Mouse (Mus musculus) lung, embryonic 15.5 days (tissue): Measurements from ENCODE around the gene Mark1. TPM values are rescaled to one million over a fixed set of nuclear protein-coding genes. Genes with fewer than 3 reads are reported as not detected.

Experiments
- ATAC-seq: fragments of 200-750 bp; cut with Nextera tagmentation; 2 replicates; pipeline ENCODE4 v1.8.0; 2017; ENCODE audit warnings: moderate number of reproducible peaks, borderline replicate concordance; ENCODE audit not compliant: low FRiP score, low TSS enrichment; ENCODE audit errors: extremely low read depth
- H3K27ac ChIP-seq: fragments of 300-500 bp; sonication (generic); 2 replicates; pipeline ENCODE4 v1.5.1; 2015; ENCODE audit warnings: moderate library complexity, mild to moderate bottlenecking, inconsistent platforms
- H3K27me3 ChIP-seq: fragments of 300-500 bp; sonication (generic); 2 replicates; pipeline ENCODE4 v1.6.1; 2015; ENCODE audit warnings: inconsistent platforms
- H3K36me3 ChIP-seq: fragments of 300-500 bp; sonication (generic); 2 replicates; pipeline ENCODE4 v1.6.1; 2015; ENCODE audit warnings: inconsistent platforms
- H3K4me1 ChIP-seq: fragments of 300-500 bp; sonication (generic); 2 replicates; pipeline ENCODE4 v1.6.1; 2015; ENCODE audit warnings: inconsistent platforms
- H3K4me2 ChIP-seq: fragments of 300-500 bp; sonication (generic); 2 replicates; pipeline ENCODE4 v1.6.1; 2015; ENCODE audit warnings: inconsistent platforms, mild to moderate bottlenecking, moderate library complexity
- H3K4me3 ChIP-seq: fragments of 300-500 bp; sonication (generic); 2 replicates; pipeline ENCODE4 v1.5.1; 2015; ENCODE audit warnings: mild to moderate bottlenecking, inconsistent platforms
- H3K9ac ChIP-seq: fragments of 300-500 bp; sonication (generic); 2 replicates; pipeline ENCODE4 v1.6.1; 2015; ENCODE audit warnings: inconsistent platforms
- H3K9me3 ChIP-seq: fragments of 300-500 bp; sonication (generic); 2 replicates; pipeline ENCODE4 v1.6.1; 2016; ENCODE audit warnings: inconsistent platforms
- whole genome bisulfite sequencing: fragments of 180-500 bp; shearing (Covaris S2); methylation state at CpG from one replicate; pipeline ENCODE4 v1.1.7; 2015; 5-methylcytosine and 5-hydroxymethylcytosine counted together
- polyA plus RNA-seq: library from polyadenylated mRNA; unstranded; fragments of >200 nt; fragmentation: Nextera tagmentation; extraction: Ambion mirVana; gene quantifications from 2 replicates; pipeline ENCODE4 v1.2.1, GENCODE M21; 2015

Mark1 gene
- polyA plus RNA-seq, 1 experiment from 2014 or later: 2.7 TPM

DNA sequence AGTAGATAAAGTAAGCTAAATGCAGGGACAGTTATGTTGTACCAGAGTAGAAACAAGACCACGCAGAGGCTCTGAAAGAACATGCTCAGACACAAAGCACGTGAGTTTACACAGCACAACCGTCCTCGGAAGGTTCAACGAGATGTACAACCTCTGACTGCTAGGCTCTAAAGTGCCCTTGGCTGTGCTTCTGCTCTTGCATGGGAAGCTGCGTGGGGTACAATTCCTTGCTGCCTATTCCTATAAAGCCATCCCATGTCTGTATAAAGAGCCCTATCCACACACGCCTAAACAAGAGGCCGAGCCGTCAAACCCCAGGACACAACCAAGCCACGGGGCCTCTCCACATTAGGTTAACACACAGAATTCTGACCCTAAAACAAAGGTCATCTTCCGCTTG is 1.9 kb downstream of the Mark1 start:
- H3K4me2 ChIP-seq: 0 out of 2 replicates have a peak overlapping the region, but pooled peaks have one; percentile 81

DNA sequence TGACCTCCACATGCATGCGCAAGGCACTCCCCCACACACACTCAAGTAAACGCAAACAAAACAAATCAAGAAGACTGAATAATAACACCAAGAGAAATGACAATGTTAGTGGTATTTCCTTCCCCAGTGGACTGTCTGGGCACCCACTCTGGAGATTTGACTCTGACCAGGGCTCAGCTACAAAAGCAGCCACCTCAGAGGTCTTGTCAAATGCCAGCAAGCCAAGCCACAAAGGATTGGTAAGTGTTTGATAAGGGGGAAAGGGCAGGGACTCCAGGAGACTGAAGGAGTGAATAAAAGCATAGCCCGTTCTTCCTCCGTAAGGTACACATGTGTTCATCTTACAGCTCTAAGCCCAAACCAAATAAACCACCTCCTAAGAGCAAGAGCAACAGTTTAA is 4.0 kb downstream of the Mark1 start:
- Histone ChIP-seq H3K4me3 (no peak overlapping the region), H3K4me1 (peaks cover 9% of the 10 kb centered on the region), H3K36me3 (no peaks in the 10 kb centered on the region), H3K9me3 (no peaks in the 10 kb centered on the region), H3K4me2 (no peak overlapping the region), H3K9ac (no peak overlapping the region), H3K27ac (no peak overlapping the region), H3K27me3 (0 out of 2 replicates have a peak, but pooled peaks cover 2% of the 10 kb centered on the region)
- ATAC-seq: no peak
- 61% methylated on average over 4 of the region's 4 CpGs for WGBS

More for the DNA sequence above, 1.9 kb downstream of the Mark1 start:
- Histone ChIP-seq H3K9me3 (no peaks in the 10 kb centered on the region), H3K4me1 (peaks cover 10% of the 10 kb centered on the region), H3K27ac (no peak overlapping the region), H3K27me3 (peaks cover 5% of the 10 kb centered on the region), H3K9ac (no peak overlapping the region), H3K4me3 (no peak overlapping the region), H3K36me3 (no peaks in the 10 kb centered on the region)
- no peak for ATAC-seq
- WGBS: 63% methylated on average over 11 of the region's 11 CpGs

DNA sequence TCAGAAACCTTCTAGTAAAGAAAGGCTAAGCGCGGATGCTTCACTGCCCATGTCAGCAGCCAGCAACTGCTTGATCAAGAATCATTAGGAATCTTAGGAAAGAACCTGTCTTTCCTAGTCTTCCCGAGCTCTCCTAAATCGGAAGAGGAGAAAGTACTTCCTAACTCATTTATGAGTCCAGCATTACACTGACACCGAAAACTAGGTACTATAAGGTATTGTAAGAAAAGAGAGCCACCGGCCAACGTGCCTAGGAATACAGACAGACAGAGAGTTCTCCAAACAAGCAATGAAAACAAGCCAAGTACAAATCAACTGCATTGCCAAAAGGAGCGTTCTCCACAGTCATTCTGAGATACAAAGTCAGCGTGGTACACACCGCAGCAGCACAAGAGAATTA is 8.2 kb downstream of the Mark1 start:
- H3K9ac ChIP-seq: no peak overlapping the region
- no peaks in the 10 kb centered on the region for H3K9me3 ChIP-seq
- H3K4me2 ChIP-seq: no peak overlapping the region
- H3K27ac ChIP-seq: no peak overlapping the region
- H3K4me1 ChIP-seq: peaks cover 4% of the 10 kb centered on the region; the same call in 1 of the 2 replicates
- H3K27me3 ChIP-seq: no peaks in the 10 kb centered on the region
- 90% methylated on average over 10 of the region's 10 CpGs for WGBS
- H3K36me3 ChIP-seq: no peaks in the 10 kb centered on the region
- no peak for ATAC-seq
- H3K4me3 ChIP-seq: no peak overlapping the region

DNA sequence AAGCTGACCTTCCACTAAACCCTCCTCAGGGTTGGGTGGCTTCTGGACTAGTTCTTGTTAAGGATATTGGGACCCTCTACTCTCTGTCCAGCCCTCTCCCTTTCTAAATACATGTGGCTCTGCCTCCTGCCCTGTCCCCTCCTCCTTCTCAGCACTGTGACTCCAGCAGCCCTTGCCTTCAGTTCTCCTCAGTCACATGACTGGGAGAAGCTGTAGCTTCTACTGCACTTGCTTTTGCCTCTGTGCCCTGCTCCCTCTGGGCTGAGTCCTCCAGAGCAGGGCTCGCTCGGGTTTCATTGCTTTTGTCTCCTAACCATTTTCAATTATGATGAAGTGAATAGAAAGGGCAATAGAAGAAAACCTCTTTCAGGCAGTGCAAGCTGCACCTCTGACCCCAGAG is 12.6 kb downstream of the Mark1 start:
- no peak overlapping the region for H3K27ac ChIP-seq
- peak; percentile 42; the same call in 1 of the 2 replicates for ATAC-seq
- H3K9me3 ChIP-seq: no peaks in the 10 kb centered on the region
- H3K4me3 ChIP-seq: no peak overlapping the region
- H3K27me3 ChIP-seq: no peaks in the 10 kb centered on the region
- no peak overlapping the region for H3K4me2 ChIP-seq
- peaks cover 13% of the 10 kb centered on the region; the same call in 1 of the 2 replicates for H3K4me1 ChIP-seq
- WGBS: 42% methylated on average over 2 of the region's 2 CpGs
- H3K9ac ChIP-seq: no peak overlapping the region
- no peaks in the 10 kb centered on the region for H3K36me3 ChIP-seq

DNA sequence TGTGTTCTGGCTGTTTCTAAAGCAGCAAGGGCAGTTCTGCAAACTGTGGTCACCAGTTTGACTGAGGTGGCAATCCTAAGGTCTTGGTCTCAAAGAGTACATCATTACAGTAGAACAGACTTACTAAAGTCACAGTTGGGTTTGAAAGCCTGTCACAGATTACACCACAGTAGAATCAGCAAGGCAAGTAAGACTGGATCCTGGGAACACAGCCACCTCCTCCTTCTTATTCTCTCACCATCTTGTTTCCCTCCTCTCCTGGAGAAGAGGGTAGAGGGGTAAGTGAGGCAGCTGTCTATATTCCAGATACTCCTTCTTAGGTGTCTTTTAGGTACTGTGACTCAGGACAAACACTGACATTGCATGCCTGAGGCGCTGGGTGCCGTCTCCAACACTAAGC is 14.6 kb downstream of the Mark1 start:
- Histone ChIP-seq H3K4me3 (no peak overlapping the region), H3K9me3 (no peaks in the 10 kb centered on the region), H3K4me1 (peaks cover 13% of the 10 kb centered on the region; the same call in 1 of the 2 replicates), H3K27ac (no peak overlapping the region), H3K36me3 (no peaks in the 10 kb centered on the region), H3K27me3 (no peaks in the 10 kb centered on the region), H3K9ac (no peak overlapping the region), H3K4me2 (no peak overlapping the region)
- WGBS: 66% methylated on average over 2 of the region's 2 CpGs
- ATAC-seq: no peak

DNA sequence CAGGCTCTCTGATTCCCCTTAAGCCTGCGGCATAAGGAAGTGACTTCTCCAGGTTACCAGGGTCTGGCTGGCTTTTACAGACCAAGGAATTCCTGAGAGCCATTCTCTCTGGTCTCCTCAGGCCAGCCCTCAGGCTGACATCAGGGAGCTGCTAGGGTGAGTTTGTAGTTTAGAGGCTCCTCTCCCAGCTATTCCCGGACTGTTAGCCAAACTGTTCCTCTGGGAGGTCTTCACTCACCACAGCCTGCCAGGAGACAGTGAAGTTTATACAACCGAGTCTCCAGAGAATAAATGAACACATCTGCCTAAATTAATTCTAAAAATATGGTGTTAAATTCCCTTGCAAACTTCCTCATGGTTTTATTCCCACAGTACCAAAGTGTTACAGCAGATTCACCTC is 15.6 kb downstream of the Mark1 start:
- Histone ChIP-seq H3K27ac (peak overlapping the region; percentile 64), H3K9ac (no peak overlapping the region), H3K27me3 (no peaks in the 10 kb centered on the region), H3K9me3 (no peaks in the 10 kb centered on the region), H3K36me3 (no peaks in the 10 kb centered on the region), H3K4me2 (no peak overlapping the region), H3K4me3 (no peak overlapping the region), H3K4me1 (peaks cover 9% of the 10 kb centered on the region; the same call in 1 of the 2 replicates)
- ATAC-seq: no peak
- WGBS: 11% methylated on average over 3 of the region's 3 CpGs

DNA sequence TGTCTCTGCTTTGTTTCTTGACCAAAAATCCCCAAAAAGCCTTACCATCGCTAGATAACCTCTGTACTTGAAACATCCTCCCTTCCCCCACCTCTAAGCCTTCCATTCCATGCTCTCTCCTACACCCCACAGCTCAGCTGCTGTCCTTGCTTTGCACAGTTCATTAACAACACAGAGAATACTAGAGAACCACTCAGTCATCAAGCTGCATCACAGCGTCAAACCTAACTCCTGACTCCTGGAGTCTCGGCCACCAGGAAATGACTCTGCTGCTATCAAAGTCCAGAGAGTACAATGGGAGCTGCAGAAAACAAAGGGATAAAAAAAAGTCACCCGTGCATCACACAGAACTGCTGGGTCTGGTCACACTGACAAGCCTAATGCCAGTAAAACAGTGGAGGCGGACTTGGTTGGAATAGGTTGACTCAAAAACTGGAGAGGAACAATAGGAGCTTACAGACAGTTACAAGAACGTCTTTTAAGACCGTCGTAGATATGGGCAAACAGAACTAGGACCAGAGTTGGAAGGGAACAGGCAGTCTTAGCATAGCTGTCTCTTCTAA is 27.1 kb downstream of the Mark1 start:
- Histone ChIP-seq H3K27me3 (no peaks in the 10 kb centered on the region), H3K4me1 (peaks cover 8% of the 10 kb centered on the region; the same call in 1 of the 2 replicates), H3K4me2 (no peak overlapping the region), H3K9me3 (no peaks in the 10 kb centered on the region), H3K27ac (no peak overlapping the region), H3K9ac (no peak overlapping the region), H3K36me3 (no peaks in the 10 kb centered on the region), H3K4me3 (no peak overlapping the region)
- ATAC-seq: no peak
- WGBS: 61% methylated on average over 8 of the region's 8 CpGs

DNA sequence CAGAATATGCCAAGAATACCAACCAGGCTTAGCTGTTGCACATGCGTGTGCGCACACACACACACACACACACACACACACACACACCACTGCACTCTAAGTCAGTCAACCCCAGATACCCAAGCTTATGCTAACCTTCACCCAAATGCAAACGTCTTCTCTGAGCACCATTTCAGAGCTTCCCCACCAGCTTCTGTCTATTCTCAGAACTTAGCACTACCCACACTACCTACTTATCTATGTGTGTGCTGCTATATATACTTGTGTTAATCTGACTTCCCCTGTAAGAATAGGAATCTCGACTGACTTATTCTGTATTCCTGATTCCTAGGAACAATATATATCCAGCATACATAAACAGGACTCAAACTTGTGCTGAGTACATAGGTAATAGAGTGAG is 30.0 kb downstream of the Mark1 start:
- Histone ChIP-seq H3K4me2 (no peak overlapping the region), H3K9ac (no peak overlapping the region), H3K4me3 (no peak overlapping the region), H3K9me3 (no peaks in the 10 kb centered on the region), H3K27ac (no peak overlapping the region), H3K27me3 (no peaks in the 10 kb centered on the region), H3K36me3 (no peaks in the 10 kb centered on the region), H3K4me1 (peaks cover 8% of the 10 kb centered on the region; the same call in 1 of the 2 replicates)
- no peak for ATAC-seq
- WGBS: 70% methylated on average over 4 of the region's 4 CpGs

DNA sequence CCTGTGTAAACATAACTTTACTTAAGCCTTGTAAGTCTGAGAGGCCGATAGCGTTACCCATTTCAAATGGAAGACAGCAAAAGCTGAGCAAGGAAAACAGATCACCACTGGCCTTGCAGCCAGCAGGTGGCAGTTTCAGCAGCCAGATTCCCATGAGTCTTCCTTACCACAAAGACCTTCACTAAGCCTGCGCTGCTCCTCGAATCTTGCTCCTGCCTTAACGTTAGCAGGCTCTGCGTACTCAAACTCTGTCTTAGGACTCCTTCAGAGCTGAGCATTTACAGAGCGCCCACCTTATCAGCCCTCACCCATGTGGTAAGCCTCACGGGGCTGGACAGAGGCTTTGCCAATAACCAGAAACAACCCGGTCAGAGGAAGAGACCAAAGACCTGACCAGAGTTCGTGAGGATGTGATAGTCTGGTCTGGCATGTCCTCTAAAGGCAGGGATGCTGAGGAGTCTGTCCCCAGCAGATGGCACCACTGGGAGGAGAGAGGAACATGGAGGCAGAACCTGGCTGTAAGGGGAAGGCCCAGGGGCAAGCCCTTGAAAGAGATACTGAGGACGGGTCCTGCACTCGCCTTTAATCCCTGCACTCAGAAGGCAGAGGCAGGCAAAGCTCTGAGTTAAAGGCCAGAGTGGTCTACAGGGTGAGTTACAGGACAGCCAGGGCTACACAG is 33.5 kb downstream of the Mark1 start:
- no peaks in the 10 kb centered on the region for H3K27me3 ChIP-seq
- H3K4me3 ChIP-seq: no peak overlapping the region
- no peak overlapping the region for H3K9ac ChIP-seq
- ATAC-seq: no peak
- no peaks in the 10 kb centered on the region for H3K36me3 ChIP-seq
- H3K4me1 ChIP-seq: 0 out of 2 replicates have a peak, but pooled peaks cover 4% of the 10 kb centered on the region
- no peak overlapping the region for H3K27ac ChIP-seq
- H3K9me3 ChIP-seq: no peaks in the 10 kb centered on the region
- no peak overlapping the region for H3K4me2 ChIP-seq
- WGBS: 44% methylated on average over 12 of the region's 12 CpGs

DNA sequence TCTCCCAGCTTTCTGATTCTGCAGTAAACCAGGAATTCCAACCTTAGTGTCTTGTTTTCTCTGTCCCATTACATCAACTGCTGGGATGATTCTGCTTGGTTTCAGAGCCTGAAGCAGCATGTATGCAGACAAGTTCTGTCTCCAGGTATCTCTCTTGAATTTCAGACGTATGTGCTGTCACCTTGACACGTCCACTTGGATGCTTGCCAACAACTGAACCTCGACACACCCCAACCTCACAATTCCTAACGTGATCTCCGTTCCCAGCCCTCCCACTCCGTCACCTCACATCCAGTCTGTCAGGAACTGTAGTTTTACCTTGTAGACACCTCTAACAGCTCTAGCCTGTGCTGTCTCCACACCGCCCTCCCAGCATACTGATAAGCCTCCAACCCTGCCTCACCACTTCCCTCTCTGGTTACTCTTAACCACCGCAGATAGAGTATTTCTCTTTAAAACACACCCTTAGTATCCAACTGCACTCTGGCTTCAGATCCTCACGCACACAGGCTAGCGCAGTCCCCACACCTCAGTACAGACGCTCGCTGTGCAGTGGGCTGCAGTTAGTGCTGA is 36.2 kb downstream of the Mark1 start:
- Histone ChIP-seq H3K9me3 (no peaks in the 10 kb centered on the region), H3K9ac (no peak overlapping the region), H3K36me3 (no peaks in the 10 kb centered on the region), H3K4me3 (no peak overlapping the region), H3K27ac (no peak overlapping the region), H3K27me3 (no peaks in the 10 kb centered on the region), H3K4me2 (no peak overlapping the region), H3K4me1 (peaks cover 4% of the 10 kb centered on the region; the same call in 1 of the 2 replicates)
- WGBS: 52% methylated on average over 12 of the region's 12 CpGs
- ATAC-seq: no peak

DNA sequence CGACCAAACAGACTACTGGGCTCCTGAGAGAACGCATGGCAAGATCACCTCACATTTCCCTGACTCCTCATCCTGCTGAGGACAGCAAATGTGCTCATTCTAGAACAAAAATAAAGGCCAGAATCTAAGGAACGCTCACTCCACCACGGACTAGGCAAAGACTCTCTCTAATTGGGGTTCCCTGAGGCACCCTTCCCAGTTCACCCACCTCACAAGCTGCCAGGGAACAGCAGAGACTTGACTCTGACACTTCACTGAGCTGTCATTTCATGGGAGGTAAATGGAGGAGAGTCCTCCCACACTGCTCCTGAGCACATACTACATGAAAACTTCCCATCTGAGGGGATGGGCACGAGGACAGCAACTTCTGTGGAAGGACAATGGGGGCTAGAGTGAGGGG is 37.5 kb downstream of the Mark1 start:
- Histone ChIP-seq H3K36me3 (no peaks in the 10 kb centered on the region), H3K4me1 (no peaks in the 10 kb centered on the region; the same call in 1 of the 2 replicates), H3K27me3 (no peaks in the 10 kb centered on the region), H3K27ac (no peak overlapping the region), H3K9me3 (no peaks in the 10 kb centered on the region), H3K9ac (no peak overlapping the region), H3K4me2 (no peak overlapping the region), H3K4me3 (no peak overlapping the region)
- 70% methylated on average over 5 of the region's 5 CpGs for WGBS
- no peak for ATAC-seq

DNA sequence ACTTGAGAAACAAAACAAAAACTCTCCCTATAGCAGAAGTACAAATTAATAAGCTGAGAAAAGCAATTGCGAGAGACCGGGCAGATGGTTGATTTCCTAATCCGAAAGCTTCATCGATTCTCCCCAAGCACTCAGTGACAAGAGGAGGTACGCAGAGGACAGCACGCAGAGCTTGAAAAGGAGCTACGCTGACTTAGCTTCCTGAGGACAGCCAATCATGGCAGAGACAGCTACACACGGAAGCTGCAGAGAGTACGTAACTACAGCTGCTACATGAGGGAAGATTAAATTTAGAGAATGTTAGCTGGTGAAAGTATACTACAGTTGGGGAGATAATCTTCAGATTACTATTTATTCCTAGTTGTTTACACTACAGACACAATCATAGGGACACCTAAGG is 40.6 kb downstream of the Mark1 start:
- WGBS: 45% methylated on average over 9 of the region's 9 CpGs
- ATAC-seq: no peak

More for the DNA sequence above, 40.6 kb downstream of the Mark1 start:
- no peak overlapping the region for H3K9ac ChIP-seq
- no peak overlapping the region for H3K4me3 ChIP-seq
- no peaks in the 10 kb centered on the region for H3K9me3 ChIP-seq
- H3K4me2 ChIP-seq: peak overlapping the region; percentile 8; the same call in 1 of the 2 replicates
- H3K27me3 ChIP-seq: no peaks in the 10 kb centered on the region
- H3K27ac ChIP-seq: no peak overlapping the region
- no peaks in the 10 kb centered on the region; the same call in 1 of the 2 replicates for H3K4me1 ChIP-seq
- H3K36me3 ChIP-seq: no peaks in the 10 kb centered on the region
